Mouse (Mus musculus) adrenal gland, postnatal 14 days (tissue): ENCODE measurements around the gene Snx1. TPM values are rescaled to one million over a fixed set of nuclear protein-coding genes. Genes with fewer than 3 reads are reported as not detected.

Source experiments
- DNase-seq: peaks from one replicate; pipeline ENCODE4 v3.0.0; 2021; ENCODE audit warnings: mixed read lengths
- long read RNA-seq, 2 experiments: library from polyadenylated mRNA; stranded (forward); transcript quantifications; one replicate each; pipeline ENCODE4 v2.0.0; 2021
- total RNA-seq: library from RNA; stranded (reverse); gene quantifications from 2 replicates; pipeline ENCODE4 v1.2.3, GENCODE M21; 2021

Gene Snx1
- 85.3 and 88.2 TPM in 2 replicates for total RNA-seq
- long read RNA-seq, experiment 1, transcript Snx1-201 (15 exons, 2,073 nt): major isoform, 180 of 195 reads
- long read RNA-seq, experiment 1, partial matches to known transcripts: 3 of 195 reads
- long read RNA-seq, experiment 1, other reads (novel, unspliced or antisense): 12 of 195 reads
- long read RNA-seq, experiment 2, transcript Snx1-201 (15 exons, 2,073 nt): major isoform, 89 of 102 reads
- long read RNA-seq, experiment 2, partial matches to known transcripts: 6 of 102 reads
- long read RNA-seq, experiment 2, other reads (novel, unspliced or antisense): 7 of 102 reads

DNA sequence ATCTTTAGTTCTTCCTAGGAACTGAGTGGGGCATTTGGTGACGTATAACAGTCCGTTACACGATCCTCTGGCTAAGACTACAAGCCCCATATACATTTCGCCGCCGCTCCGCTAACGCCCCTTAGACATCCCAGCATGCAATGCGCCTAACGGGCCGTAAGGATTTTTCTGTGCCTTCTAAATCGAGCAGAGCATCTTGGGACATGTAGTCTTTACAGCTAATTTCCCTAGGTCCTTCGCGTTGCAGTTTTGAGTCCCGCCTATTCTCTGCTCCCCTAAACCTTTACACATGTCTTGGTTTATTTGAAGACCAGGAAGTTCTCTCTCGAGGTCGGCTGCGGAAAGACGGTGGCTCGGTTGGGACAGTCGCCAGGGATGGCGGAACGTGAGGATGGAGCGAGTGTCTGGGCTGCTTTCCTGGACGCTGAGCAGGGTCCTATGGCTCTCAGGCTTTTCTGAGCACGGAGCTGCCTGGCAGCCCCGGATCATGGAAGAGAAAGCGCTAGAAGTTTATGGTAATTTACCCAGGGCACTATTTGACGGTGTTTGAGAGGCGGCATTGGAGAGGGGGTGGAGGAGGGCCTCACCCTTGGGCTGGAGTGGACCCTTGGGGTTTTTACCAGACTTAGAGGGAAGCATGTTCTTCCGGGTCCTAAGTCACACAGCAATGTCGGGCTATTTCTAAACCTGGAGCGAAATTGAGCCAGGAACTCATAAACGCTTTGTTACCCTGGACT lies at the start of gene Snx1, which contains the start of gene Ciao2a:
Gene Snx1 (minus strand): TSS at position 132 of the 737 bp plus-strand sequence.
Gene Ciao2a (plus strand): TSS at position 156 of the 737 bp plus-strand sequence.
- peak; percentile 94 for DNase-seq

DNA sequence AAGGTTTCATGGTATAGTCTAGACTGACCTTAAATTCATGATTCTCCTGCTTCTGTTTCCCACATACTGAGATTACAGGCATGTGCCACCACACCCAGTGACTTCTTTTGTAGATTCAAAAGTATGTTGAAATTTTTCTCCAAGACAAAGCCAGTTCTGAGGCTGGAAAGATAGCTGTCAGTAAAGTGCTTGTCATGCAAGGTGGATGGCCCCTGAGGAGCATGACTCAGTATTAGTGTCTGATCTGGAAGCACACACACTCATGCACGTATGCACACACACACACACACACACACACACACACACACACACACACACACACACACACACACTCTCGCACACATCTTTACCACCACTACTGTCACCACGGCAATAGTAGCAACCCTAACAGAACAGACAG lies 48.6 kb upstream of the Snx1 start:
- no peak for DNase-seq

GRCm38 (mm10) chr9:66173316-66173855 lies 47.0 kb upstream of the Snx1 start:
- DNase-seq: no peak

DNA sequence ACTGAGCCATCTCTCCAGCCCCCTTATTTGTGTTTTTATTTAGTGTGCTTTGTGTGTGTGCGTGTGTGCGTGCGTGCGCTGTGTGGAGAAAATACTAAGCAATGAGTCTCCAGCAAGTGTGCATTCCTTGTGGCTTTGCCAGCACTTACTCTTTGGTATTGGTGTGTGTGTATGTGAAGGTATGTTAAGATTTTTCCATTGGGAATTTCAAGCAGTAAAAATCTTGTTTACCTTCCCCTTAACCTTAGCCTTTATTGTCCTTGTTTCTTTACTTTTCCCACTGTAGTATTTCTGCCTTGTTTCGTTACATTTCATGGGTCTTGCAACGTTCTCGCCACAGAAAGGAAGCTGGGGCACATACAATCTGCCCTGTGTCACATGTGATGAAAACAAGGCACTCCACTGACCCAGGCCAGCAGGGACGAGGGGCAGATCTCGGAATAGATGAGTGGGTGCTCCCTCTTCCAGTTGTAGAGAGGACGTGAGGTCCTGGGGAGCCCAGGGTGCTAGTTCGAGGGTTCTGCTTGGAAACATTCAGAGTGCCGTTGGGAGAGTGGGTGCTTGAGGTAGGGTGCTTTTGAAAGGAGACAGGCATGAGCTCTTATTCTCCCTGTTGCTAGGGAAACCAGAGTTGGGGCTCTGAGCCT lies 45.0 kb upstream of the Snx1 start:
- no peak for DNase-seq

DNA sequence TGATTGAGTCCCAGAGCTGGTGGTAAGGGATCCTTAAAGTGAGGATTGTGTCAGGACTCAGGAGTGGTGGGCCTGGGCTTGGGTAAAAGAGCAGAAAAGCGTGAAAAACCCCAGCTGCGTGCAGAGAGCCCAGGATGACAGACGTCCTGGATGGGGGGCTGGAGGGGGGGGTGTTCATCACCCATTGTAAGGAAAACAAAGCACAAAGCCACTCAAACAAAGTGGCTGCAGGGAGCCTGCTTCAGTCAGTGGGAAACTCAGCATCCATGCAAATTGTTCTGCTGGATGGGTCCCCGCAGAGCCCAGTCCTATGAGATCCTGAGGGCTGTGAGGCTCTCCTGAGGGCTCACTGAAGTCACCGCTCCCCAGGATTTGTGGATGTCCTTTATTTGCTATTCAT lies 44.1 kb upstream of the Snx1 start:
- no peak for DNase-seq

DNA sequence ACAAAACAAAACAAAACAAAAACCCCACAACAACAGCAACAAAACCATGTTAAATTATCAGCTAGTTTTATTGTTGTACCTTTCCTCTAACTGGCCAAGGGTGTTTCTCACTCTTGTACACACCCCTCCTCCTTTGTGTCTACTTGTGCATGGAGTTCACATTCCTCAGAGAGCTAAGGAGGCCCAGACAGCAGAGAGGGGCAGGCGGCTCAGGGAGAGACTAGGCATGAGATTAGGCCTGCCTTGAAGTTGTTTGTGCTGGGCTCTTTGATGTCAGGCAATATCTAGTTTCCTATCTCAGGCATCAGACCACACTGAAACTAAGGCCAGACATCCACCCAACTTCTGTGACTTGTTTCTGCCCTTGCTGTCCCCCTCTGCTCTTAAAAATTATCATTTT lies 41.8 kb upstream of the Snx1 start:
- DNase-seq: no peak

- DNase-seq: no peak
These were observed 40.8 kb upstream of the Snx1 start for GRCm38 (mm10) chr9:66167222-66167621.

DNA sequence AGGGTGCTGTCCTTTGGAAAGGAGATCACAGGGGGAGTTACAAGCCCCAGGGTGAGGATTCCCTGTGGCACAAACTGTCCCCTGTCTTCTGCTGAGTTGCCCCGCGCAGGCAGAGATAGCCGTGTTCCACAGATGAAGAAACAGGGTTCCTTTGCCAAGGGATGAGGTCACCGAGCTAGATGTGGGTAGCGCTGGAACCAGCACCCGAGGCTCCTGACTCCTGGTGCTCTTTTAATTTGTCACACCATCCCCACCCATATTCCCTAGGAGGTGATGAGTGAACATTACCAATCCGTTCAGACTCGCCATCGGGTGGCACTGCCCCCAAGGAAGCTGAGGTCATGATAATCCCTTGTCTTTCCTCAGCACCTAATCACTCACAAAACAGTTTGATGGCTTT lies 36.6 kb upstream of the Snx1 start:
- DNase-seq: peak; percentile 34

GRCm38 (mm10) chr9:66160155-66160554 lies 33.8 kb upstream of the Snx1 start:
- no peak for DNase-seq

DNA sequence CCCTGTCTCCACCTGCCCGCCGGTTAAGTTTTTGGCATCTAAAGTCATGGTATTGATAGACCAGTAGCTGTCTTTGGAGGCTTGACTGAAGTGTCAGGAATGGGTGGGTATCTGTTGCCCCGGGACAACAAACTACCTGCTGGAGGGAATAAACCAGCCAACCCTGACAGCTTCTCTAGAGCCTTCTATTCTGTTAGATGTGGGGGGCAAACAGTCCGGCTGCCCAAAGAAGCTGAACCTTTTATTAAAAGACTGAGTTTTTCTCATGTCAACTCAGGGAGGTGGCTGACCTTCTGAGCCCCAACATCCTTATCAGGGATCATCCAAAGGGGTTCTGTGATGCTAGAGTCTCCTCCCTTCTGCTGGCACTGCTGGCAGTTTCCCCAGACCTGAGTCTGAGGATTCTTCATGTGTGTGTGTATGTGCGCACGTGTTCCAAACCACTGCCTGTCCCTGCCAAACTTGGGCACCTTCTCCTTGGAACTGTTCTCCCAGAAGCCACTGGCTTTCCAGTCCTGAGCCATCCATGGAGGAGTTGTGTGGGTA lies 32.6 kb upstream of the Snx1 start:
- DNase-seq: no peak

GRCm38 (mm10) chr9:66157958-66158830 lies 31.8 kb upstream of the Snx1 start, which contains the start of gene Dapk2:
Dapk2 (plus strand) TSS chr9:66158223.
- DNase-seq: peak; percentile 93

GRCm38 (mm10) chr9:66155534-66155933 lies 29.1 kb upstream of the Snx1 start:
- no peak for DNase-seq

GRCm38 (mm10) chr9:66154013-66154412 lies 27.6 kb upstream of the Snx1 start:
- DNase-seq: no peak

DNA sequence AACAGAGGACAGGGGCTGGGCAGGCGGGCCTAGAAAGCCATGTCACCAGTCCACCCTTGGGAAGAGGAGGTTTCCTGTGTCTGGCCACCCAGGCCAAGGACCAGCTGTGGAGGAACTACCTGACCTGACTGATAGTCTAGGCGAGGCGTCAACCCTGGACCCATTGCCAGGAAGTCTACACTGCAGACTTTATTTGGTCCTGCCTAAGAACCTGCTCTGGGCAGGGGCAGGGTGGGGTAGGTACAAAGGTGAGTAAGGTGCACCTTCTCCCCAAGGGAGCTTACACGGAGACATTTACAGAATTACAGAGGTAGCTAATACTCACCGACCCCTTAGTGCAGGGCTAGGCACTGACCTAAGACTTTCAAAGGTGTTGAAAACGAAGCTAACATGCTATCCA lies 27.2 kb upstream of the Snx1 start:
- no peak for DNase-seq

DNA sequence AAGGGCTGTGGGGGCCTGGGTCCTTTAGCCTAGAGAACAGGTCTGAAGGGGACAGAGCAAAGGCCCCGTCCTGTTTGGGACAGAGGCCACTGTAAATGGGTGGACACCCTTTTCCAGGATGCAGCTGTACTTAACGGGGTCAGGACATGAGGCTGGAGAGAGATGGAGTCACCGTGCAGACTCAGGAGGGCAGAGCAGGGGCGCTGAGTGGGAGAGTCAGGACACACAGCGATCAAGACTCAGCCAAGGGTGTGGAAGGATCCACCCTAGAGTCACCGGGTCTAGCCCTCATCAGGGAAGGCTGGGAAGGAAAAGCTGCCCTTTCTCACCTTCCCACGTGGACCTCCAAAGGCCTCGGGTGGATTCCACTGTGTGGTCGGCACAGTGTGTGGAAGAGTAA lies 25.6 kb upstream of the Snx1 start:
- DNase-seq: no peak

GRCm38 (mm10) chr9:66146141-66146540 lies 19.8 kb upstream of the Snx1 start:
- no peak for DNase-seq

GRCm38 (mm10) chr9:66144248-66144647 lies 17.9 kb upstream of the Snx1 start:
- DNase-seq: peak; percentile 82

DNA sequence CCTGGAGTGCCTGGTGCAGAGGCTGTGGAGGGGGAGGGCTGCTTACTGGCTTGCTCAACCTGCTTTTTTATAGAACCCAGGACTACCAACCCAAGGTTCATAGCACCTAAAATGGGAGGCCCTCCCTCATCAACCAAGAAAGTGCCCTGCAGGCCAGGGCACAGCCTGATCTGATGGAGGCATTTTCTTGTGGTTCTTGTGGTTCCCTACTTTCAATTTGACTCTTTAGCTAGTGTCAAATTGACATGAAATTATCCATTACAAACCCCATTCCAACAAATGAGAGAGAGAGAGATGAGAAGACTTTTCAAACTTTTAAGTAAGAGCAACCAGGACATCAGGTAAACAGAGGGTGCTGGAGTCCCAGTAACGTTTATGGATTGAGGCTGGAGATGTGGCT lies 15.9 kb upstream of the Snx1 start:
- no peak for DNase-seq

DNA sequence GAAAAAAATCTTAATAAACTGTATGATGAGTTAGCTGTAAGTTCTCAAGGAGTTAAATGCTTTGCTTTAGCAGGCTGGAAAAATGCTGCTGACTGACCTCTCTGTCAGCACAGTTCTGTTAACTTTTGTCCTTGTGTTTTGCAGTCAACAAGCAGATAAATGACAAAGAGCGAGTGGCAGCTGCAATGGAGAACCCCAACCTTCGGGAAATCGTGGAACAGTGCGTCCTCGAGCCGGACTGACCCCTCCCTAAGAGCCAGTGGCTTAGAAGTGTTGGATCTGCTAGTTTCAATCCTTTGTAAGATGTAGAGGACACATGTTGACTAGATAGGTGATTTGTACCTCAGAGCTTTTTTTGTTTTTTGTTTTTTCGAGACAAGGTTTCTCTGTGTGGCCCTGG lies 11.8 kb upstream of the Snx1 start:
- DNase-seq: peak; percentile 71

DNA sequence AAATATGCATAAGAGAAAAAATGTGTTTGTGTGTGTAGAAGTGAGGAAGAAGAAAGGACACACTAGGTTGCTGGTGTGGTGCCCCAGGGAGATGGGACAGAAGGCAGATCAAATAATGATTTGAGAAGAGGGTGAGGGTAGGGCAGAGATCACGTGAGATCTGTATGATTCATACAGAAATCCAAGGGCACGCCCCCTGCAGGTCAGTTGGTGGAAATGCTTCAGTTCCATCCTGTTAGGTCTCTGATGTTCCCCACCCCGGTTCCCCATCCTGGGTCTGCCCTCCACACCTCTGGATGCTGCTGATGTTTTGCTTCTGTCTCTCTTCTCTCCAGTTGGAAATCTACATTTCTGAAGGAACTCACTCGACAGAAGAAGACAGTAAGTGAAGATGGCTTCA lies 9.6 kb upstream of the Snx1 start:
- DNase-seq: peak; percentile 69

DNA sequence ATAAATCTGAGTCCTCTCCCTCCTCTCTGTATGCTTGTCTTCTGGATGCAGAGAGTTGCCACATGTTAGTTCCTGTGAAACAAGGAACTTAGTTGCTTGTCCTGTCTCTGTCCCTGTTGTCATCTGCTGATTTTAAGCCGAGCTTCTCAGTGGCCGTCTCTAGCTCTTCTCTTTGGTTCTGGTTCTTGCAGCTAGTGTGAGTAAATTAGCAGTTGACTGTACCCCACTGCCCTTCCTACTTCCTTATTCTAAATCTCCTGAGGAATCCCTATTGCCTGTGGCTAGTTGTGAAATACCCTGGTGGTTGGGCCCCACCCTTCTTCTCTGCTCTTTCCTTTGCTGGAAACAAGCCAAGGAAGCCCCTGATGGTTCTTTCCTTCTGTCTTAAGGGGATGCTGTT lies 5.1 kb upstream of the Snx1 start:
- no peak for DNase-seq

DNA sequence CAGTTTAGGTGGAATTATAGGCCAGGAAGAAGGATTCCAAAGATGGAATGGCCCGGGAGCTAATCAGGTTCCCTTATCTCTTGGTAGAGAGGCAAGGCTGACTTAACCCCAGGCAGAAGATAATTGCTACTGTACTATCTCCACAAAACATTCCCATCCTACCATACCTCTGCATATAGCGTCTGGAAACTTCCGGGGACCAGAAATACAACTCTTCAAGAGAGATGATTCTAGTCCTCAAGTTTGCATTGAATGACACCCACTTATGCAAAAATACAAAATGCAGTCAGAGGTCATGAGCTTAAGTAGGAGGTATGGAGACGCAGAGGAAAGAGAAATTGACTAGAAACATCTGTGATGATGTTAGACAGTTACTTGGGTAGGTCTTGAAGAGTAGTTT lies 1.5 kb upstream of the Snx1 start:
- no peak for DNase-seq
